Mouse (Mus musculus): Measurements from ENCODE around the gene Gstt4.
"Not testable (repeated sequence)": the region's sequence is repeated elsewhere in the genome, so short reads cannot be mapped to it uniquely, and the experiment has no call there.

Gene Gstt4

GRCm38 (mm10) chr10:75789841-75790240, 32.5 kb downstream of the Gstt4 start:
- no peak for DNase-seq (ENCODE audit: low spot score)

GRCm38 (mm10) chr10:75789081-75789735, 33.1 kb downstream of the Gstt4 start:
- DNase-seq (ENCODE audit: low spot score) = no peak

DNA sequence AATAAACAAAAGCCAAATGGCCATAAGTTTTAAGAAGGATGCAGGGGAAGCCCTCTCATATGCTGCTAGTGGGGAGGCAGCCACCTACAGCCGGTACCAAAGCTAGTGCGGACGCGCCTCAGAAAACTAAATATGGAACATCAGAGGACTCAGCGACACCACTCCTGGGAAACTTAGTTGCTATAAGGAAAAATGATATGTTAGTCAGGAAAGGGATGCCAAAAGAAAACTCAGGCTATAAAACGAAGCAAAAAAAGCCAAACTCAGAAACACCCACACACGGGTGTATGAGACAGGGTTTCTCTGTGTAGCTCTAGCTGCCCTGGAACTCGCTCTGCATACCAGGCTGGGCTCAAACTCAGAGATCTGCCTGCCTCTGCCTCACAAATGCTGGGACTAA, 34.1 kb downstream of the Gstt4 start:
- DNase-seq (ENCODE audit: low spot score) = no peak

DNA sequence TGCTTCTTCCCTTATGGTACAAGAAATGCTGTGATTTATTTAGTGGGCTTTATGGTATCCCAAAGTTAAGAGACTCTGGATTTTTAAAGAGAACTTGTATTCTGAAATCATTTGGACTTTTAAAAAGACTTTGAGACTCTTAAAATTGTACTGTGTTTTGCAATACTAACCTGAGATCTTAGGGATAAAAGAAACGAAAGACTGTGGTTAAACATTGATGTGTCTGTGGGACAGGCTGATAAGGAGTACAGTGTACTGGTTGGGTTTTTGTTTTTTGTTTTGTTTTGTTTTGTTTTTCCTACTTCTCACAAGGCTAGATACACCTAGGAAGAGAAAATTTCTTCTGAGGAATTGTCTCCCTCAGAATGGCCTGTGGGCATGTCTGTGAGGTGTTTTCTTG, 36.9 kb downstream of the Gstt4 start:
- no peak for DNase-seq (ENCODE audit: low spot score)

DNA sequence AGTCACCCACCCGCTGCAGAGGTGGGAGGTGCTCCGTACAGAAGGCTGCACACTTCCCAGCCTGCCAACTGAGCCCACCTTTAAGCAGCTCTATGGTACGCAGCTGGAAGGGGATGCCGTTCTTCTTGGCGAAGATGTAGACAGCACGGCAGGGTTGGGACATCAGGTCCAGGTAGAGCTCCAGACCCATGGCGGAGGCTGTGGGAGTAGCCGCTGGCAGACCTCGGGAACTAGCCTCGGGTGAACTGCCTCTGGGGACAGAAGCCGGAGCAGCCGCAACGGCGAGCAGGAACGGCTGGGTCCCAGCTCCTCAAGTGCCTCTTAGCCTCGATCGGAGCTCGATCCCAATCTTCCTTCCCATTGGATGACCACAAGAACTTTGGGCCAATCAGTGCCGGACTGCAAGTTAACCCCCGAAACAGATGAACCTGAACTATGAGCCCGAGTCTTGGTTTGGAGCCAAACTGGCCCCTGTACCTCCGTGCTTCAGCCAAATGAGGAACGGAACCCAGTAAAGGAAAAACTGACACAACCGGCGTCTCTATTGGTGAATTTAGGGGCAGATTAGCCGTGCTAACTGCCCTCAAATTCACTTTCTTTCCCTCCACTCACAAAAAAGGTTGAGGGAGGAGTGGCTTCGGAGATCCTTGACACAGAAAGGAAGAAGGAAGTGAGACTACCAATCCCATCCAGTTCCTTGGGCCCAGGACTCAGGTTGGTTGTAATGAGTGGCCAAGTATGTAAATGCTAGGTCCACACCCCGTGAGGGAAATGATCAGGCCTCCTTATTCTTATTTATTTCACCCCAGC, 41.4 kb downstream of the Gstt4 start, which contains the start of the genes Gm20441 and Gstt3:
Gm20441 (minus strand) TSS at position 186 of the 810 bp plus-strand sequence.
Gstt3 (minus strand) TSS at position 646 of the 810 bp plus-strand sequence.
- peak; percentile 87 for DNase-seq (ENCODE audit: low spot score)

DNA sequence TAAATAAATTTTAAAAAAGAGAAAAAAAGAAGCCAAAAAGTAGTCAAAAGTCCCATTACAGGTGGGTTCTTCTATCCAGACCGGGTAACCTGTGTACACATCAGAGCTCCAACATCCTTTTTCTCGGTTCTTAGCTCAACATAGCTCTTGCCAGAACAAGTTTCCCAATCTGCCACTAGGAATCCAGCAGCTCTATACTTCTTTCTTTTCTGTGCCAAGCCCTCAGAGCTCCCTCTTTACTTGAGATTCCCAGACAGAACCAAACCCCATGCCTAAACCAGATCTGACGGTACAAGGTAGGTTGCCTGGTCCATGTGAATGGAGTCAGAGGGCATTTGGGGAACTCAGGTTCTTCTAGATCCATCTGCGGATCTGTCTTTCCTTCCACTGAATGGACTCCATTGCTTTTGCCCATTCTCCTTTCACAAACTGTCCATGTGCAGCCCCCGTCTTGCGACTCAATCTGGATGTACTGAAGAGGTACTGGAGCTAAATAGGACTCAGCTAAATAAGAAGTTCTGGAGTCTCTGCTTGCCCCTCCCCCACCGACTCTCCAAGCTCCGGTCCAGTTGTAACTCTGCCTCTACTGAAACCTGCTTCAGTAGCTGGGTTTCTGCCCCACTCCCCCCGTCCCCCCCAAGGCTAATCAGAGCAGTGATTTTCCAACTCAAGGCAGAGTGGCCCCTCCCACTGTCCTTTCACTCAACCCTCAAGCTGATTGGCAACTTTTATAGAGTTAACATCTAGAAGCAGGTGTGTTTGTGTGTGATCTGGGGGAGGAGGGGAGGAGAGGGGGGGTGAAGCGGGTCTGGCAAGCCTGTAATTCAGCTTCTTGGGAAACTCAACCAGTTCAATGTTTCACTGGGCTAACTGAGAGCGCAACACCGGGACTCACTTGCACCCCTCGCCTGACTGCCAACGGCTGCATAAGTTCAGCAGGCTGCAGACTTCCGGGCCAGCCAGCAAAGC, 42.9 kb downstream of the Gstt4 start:
- peak; percentile 32 for DNase-seq (ENCODE audit: low spot score)

DNA sequence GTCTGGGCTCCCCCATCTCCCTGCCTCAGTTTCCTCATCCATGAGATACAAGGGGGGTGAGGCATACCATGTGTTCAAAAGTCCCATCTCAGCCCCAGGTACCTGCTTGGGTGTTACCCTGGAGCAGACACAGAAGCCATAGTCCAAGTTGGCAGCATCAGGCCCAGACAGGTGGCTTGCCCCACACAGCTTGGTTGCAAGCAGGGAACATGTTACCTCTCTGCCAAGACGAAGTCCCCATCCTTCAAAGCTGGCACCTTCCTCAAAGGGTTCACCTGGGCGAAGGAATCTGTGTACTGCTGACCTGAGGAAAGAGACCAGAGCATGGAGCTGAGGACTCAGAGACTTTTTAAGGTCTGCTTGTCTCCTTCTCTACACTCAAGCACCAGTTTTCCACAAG, 44.5 kb downstream of the Gstt4 start:
- no peak for DNase-seq (ENCODE audit: low spot score)

DNA sequence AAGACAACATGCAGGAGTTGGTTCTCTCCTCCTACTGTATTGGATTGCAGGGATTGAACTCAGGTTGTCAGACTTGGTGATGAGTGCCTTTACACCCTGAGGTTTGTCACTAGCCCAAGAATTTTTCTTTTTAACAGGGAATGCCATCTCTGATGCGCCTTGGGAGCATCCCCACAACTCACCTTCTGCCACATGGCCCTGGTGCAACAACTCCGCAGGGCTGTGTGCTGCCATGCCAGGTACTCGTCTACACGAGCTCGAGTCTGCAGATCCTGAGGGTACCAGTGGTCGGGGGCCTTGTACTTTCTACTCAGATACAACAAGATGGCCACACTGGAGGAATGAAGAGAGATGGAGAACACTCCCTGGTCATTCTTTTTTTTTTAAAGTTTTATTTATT, 45.8 kb downstream of the Gstt4 start:
- DNase-seq (ENCODE audit: low spot score) = no peak

DNA sequence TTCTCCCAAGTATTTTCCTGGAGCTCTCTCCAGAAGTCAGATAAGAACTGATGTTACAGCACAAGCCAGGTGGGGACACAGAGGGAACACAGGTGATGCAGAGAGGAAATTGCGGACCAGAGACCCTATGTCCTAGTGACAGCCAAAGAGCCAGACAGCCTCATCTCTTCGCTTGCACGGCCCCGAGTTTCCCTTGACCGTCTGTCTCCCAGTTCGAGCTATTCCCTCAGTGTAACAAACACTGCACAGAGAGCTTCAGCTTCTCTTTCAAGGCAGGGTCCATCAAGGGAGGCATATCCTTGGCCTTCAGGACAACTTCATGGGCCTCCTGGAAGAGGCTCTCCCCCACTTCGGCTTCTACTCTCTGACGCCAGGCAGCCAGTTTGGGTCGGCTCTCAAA, 47.8 kb downstream of the Gstt4 start:
- no peak for DNase-seq (ENCODE audit: low spot score)

GRCm38 (mm10) chr10:75774102-75774501, 48.2 kb downstream of the Gstt4 start:
- DNase-seq (ENCODE audit: low spot score) = no peak

GRCm38 (mm10) chr10:75772795-75773664, 49.3 kb downstream of the Gstt4 start, which contains the start of gene Ddt:
Ddt (minus strand) TSS chr10:75773414.
- peak; percentile 89 for DNase-seq (ENCODE audit: low spot score)

DNA sequence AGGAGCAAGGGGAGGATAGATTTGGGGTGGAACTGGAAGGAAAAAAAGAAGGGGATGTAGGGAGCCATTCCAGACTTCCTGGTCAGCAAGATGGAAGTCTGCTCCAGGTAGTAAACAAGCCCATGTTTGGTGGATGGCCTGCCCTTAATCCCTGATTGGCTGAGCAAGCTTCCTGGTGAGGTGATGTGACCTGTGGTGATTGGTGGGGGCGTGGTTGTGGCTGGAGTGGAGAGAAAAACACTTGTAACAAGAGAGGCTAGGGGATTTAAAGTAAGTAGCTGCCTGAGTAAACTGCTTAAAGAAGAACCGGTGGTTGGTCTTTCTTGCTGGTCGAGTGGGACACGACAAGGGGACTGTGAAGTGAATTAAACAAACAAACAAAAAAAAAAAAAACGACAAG, 54.6 kb downstream of the Gstt4 start:
- DNase-seq (ENCODE audit: low spot score) = not testable (repeated sequence)

- no peak for DNase-seq (ENCODE audit: low spot score)
Measured at GRCm38 (mm10) chr10:75766856-75767255, 55.5 kb downstream of the Gstt4 start.
